34 mouse cellular contexts compared by ENCODE assay signal in genomic region chr17:25577263-25577662, GRCm38 (mm10). TPM values are rescaled to one million over a fixed set of nuclear protein-coding genes. Genes with fewer than 3 reads are reported as not detected.
A peak's percentile ranks its signal among the peaks of the same experiment; 100 is the strongest.
DNase-seq lines count a peak whose midpoint lies in the region; ATAC-seq and TF ChIP-seq lines count a peak whose summit lies in the region.
"Had no signal": no experiment of that assay in that cellular context is flagged by ENCODE, and none has a peak within 500 bp of the region (broad histone marks: within the 10 kb centered on the region; RNA-seq: fewer than 3 reads in every experiment).

No protein-coding gene starts in this region.

- H3K4me1 ChIP-seq in hindbrain, embryonic 10.5 days (replicated peaks): peaks cover 55% of the 10 kb centered on the region
- H3K4me1 ChIP-seq in hindbrain, postnatal 0 days (ENCODE audit: insufficient read depth, low read length): 0 out of 2 replicates have a peak, but pooled peaks cover 5% of the 10 kb centered on the region
- H3K4me1 ChIP-seq in limb, embryonic 10.5 days: peaks cover 55% of the 10 kb centered on the region
- peaks cover 33% of the 10 kb centered on the region for H3K4me1 ChIP-seq in neural tube, embryonic 15.5 days

- H3K4me3 ChIP-seq in hindbrain, embryonic 10.5 days: no peak overlapping the region
- H3K4me3 ChIP-seq in hindbrain, postnatal 0 days (ENCODE audit: low read length): no peak overlapping the region
- no peak overlapping the region for H3K4me3 ChIP-seq in limb, embryonic 10.5 days
- H3K4me3 ChIP-seq in neural tube, embryonic 15.5 days (replicated peaks): no peak overlapping the region
- H3K4me3 ChIP-seq: forebrain, embryonic 13.5 days; heart, embryonic 12.5 days; intestine, embryonic 15.5 days; liver, embryonic 15.5 days; lung, embryonic 15.5 days; midbrain, embryonic 12.5 days; neural tube, embryonic 13.5 days had no signal

- no peak for TF ChIP-seq CTCF in hindbrain, postnatal 0 days (IDR thresholded peaks at IDR 0.05; ENCODE audit: low read depth)

- no peak overlapping the region for H3K4me2 ChIP-seq in hindbrain, postnatal 0 days (ENCODE audit: low read depth, low read length)
- H3K4me2 ChIP-seq in neural tube, embryonic 15.5 days: no peak overlapping the region
- H3K4me2 ChIP-seq: forebrain, embryonic 13.5 days; heart, embryonic 12.5 days; intestine, embryonic 15.5 days; liver, embryonic 15.5 days; lung, embryonic 15.5 days; midbrain, embryonic 12.5 days; neural tube, embryonic 13.5 days had no signal

- H3K27ac ChIP-seq in hindbrain, embryonic 10.5 days: peak overlapping the region; percentile 51; the same call in 1 of the 2 replicates
- H3K27ac ChIP-seq in hindbrain, postnatal 0 days: no peak overlapping the region
- H3K27ac ChIP-seq in limb, embryonic 10.5 days: peak overlapping the region; percentile 8; the same call in 1 of the 2 replicates
- H3K27ac ChIP-seq in neural tube, embryonic 15.5 days (replicated peaks): no peak overlapping the region
- H3K27ac ChIP-seq: forebrain, embryonic 13.5 days; intestine, embryonic 15.5 days; kidney, postnatal 0 days; liver, embryonic 15.5 days; lung, embryonic 15.5 days; midbrain, embryonic 12.5 days; neural tube, embryonic 13.5 days had no signal

- no peak overlapping the region for H3K9ac ChIP-seq in hindbrain, postnatal 0 days (replicated peaks; ENCODE audit: low read length)
- H3K9ac ChIP-seq in neural tube, embryonic 15.5 days (replicated peaks): no peak overlapping the region
- H3K9ac ChIP-seq: forebrain, embryonic 13.5 days; heart, embryonic 12.5 days; intestine, embryonic 15.5 days; liver, embryonic 15.5 days; lung, embryonic 15.5 days; midbrain, embryonic 12.5 days; neural tube, embryonic 13.5 days had no signal

- H3K36me3 ChIP-seq in hindbrain, embryonic 10.5 days: no peaks in the 10 kb centered on the region
- H3K36me3 ChIP-seq in hindbrain, postnatal 0 days (ENCODE audit: insufficient read depth, low read length): no peaks in the 10 kb centered on the region
- peaks cover 6% of the 10 kb centered on the region; the same call in 1 of the 2 replicates for H3K36me3 ChIP-seq in limb, embryonic 10.5 days
- no peaks in the 10 kb centered on the region for H3K36me3 ChIP-seq in neural tube, embryonic 15.5 days
- H3K36me3 ChIP-seq: heart, embryonic 12.5 days; intestine, embryonic 15.5 days; liver, embryonic 15.5 days; lung, embryonic 15.5 days; midbrain, embryonic 12.5 days; neural tube, embryonic 13.5 days had no signal

- WGBS in hindbrain, embryonic 10.5 days: 46% methylated on average over 6 of the region's 6 CpGs
- WGBS in hindbrain, postnatal 0 days: 42% methylated on average over 6 of the region's 6 CpGs
- WGBS in limb, embryonic 10.5 days: 72% methylated on average over 6 of the region's 6 CpGs
- 52% methylated on average over 6 of the region's 6 CpGs for WGBS in neural tube, embryonic 15.5 days

- ATAC-seq in hindbrain, postnatal 0 days: no peak
- ATAC-seq in neural tube, embryonic 15.5 days (ENCODE audit: low FRiP score): no peak
- ATAC-seq: forebrain, embryonic 13.5 days; hindbrain, embryonic 16.5 days; intestine, embryonic 15.5 days; Patski had no signal

- DNase-seq in hindbrain, embryonic 10.5 days (ENCODE audit: low spot score): no peak
- DNase-seq in hindbrain, postnatal 0 days (ENCODE audit: low spot score): no peak
- peak; percentile 44 for DNase-seq in left cerebral cortex, adult 11 months (ENCODE audit: low spot score)
- no peak for DNase-seq in left cerebral cortex, postnatal 10 days (ENCODE audit: extremely low spot score in 1 of 2, low spot score in 2 of 2)
- DNase-seq in brain, adult 2 months (ENCODE audit: low read depth, low spot score): peak; percentile 86
- no peak for DNase-seq in limb, embryonic 10.5 days (ENCODE audit: low spot score)
- DNase-seq in right cerebral cortex, postnatal 14 days: no peak
- DNase-seq: adrenal gland, postnatal 10 days; cerebellum, adult 18-20 months; cerebellum, postnatal 14 days; gastrocnemius, postnatal 14 days; heart, postnatal 4 days; kidney, adult 8-10 months; kidney, postnatal 4 days; layer of hippocampus, postnatal 36 days; lung, postnatal 36 days; right cerebral cortex, adult 18-20 months; right cerebral cortex, postnatal 4 days; thymus, adult 2 months; thymus, postnatal 36 days had no signal

- no peaks in the 10 kb centered on the region for H3K9me3 ChIP-seq in hindbrain, embryonic 10.5 days
- H3K9me3 ChIP-seq in hindbrain, postnatal 0 days (ENCODE audit: low read length): no peaks in the 10 kb centered on the region
- H3K9me3 ChIP-seq in limb, embryonic 10.5 days (replicated peaks): no peaks in the 10 kb centered on the region
- no peaks in the 10 kb centered on the region for H3K9me3 ChIP-seq in neural tube, embryonic 15.5 days (replicated peaks)
- H3K9me3 ChIP-seq: forebrain, embryonic 13.5 days; heart, embryonic 12.5 days; intestine, embryonic 15.5 days; liver, embryonic 15.5 days; lung, embryonic 15.5 days; midbrain, embryonic 12.5 days; neural tube, embryonic 13.5 days had no signal

- peaks cover 44% of the 10 kb centered on the region for H3K27me3 ChIP-seq in hindbrain, embryonic 10.5 days (ENCODE audit: insufficient read depth, poor library complexity, severe bottlenecking)
- H3K27me3 ChIP-seq in hindbrain, postnatal 0 days (ENCODE audit: insufficient read depth, low read length): no peaks in the 10 kb centered on the region
- H3K27me3 ChIP-seq in limb, embryonic 10.5 days (ENCODE audit: low read depth, poor library complexity, severe bottlenecking): peaks cover 62% of the 10 kb centered on the region
- H3K27me3 ChIP-seq in neural tube, embryonic 15.5 days (replicated peaks): no peaks in the 10 kb centered on the region
- H3K27me3 ChIP-seq: heart, embryonic 12.5 days; intestine, embryonic 15.5 days; Patski had no signal

- intact Hi-C loops in left cerebral cortex, postnatal 10 days (cut with DNase I): no loop called here

RNA-seq across cellular contexts. Expression of gene Lmf1, which starts 1.6 kb away (rescaled TPM):
- polyA plus RNA-seq in hindbrain, embryonic 10.5 days (2016; fragmentation: Nextera tagmentation; extraction: Ambion mirVana): 27.3 and 29.4 TPM in 2 replicates
- total RNA-seq in hindbrain, postnatal 0 days (2014; rRNA removed): 38.1 and 45.1 TPM in 2 replicates
- polyA plus RNA-seq in hindbrain, postnatal 0 days (2015; fragmentation: Nextera tagmentation; extraction: Ambion mirVana): 21.4 and 22.4 TPM in 2 replicates
- 10 to 100 TPM; 22.2 to 23.4 TPM for total RNA-seq in left cerebral cortex, postnatal 10 days (2021)
- polyA plus RNA-seq in limb, embryonic 10.5 days (2016; fragmentation: Nextera tagmentation; extraction: Ambion mirVana): 28.9 and 29.0 TPM in 2 replicates
- polyA plus RNA-seq in neural tube, embryonic 15.5 days (2015; fragmentation: Nextera tagmentation; extraction: Ambion mirVana): 26.2 and 26.9 TPM in 2 replicates

RNA-seq across cellular contexts. Expression of gene Sox8, which starts 6.8 kb away (rescaled TPM):
- polyA plus RNA-seq in hindbrain, embryonic 10.5 days (2016; fragmentation: Nextera tagmentation; extraction: Ambion mirVana): 9.1 and 10.7 TPM in 2 replicates
- 52.1 and 54.5 TPM in 2 replicates for total RNA-seq in hindbrain, postnatal 0 days (2014; rRNA removed)
- 28.9 and 31.5 TPM in 2 replicates for polyA plus RNA-seq in hindbrain, postnatal 0 days (2015; fragmentation: Nextera tagmentation; extraction: Ambion mirVana)
- 10 to 100 TPM; 45.3 to 56.2 TPM for total RNA-seq in left cerebral cortex, postnatal 10 days (2021)
- 11.1 and 13.1 TPM in 2 replicates for polyA plus RNA-seq in limb, embryonic 10.5 days (2016; fragmentation: Nextera tagmentation; extraction: Ambion mirVana)
- 16.0 and 16.9 TPM in 2 replicates for polyA plus RNA-seq in neural tube, embryonic 15.5 days (2015; fragmentation: Nextera tagmentation; extraction: Ambion mirVana)
- total RNA-seq: liver, adult 2 months; megakaryocyte, adult 5-6 weeks; MEL had no signal
- polyA plus RNA-seq: liver, adult 2 months had no signal

Comparison
In these comparisons a context has a peak if more than half of its experiments do, and no peak if none do; other contexts are left out.
1. DNase-seq: peak in left cerebral cortex, adult 11 months (single experiment) and brain, adult 2 months (single experiment); none in hindbrain, embryonic 10.5 days (single experiment), hindbrain, postnatal 0 days (single experiment), left cerebral cortex, postnatal 10 days (0 of 2), limb, embryonic 10.5 days (single experiment) and right cerebral cortex, postnatal 14 days (single experiment).
2. H3K27ac ChIP-seq: peak in hindbrain, embryonic 10.5 days (single experiment) and limb, embryonic 10.5 days (single experiment); none in hindbrain, postnatal 0 days (single experiment) and neural tube, embryonic 15.5 days (single experiment).